Mouse (Mus musculus): ENCODE results near the gene Speer4f2.
"Not testable (repeated sequence)": the region's sequence is repeated elsewhere in the genome, so short reads cannot be mapped to it uniquely, and the experiment has no call there.

Gene Speer4f2

GRCm38 (mm10) chr5:17372880-17373279, at the start of gene Speer4f2:
Gene Speer4f2, plus strand, starts transcription at chr5:17373180.
- not testable (repeated sequence) for DNase-seq (ENCODE audit: low spot score)

GRCm38 (mm10) chr5:17328946-17329566, 43.9 kb upstream of the Speer4f2 start:
- no peak for DNase-seq (ENCODE audit: low spot score)

- no peak for DNase-seq (ENCODE audit: low spot score)
Measured at GRCm38 (mm10) chr5:17334836-17335235, 38.1 kb upstream of the Speer4f2 start.

- DNase-seq (ENCODE audit: low spot score), result not testable (repeated sequence)
Measured at GRCm38 (mm10) chr5:17345741-17346140, 27.2 kb upstream of the Speer4f2 start.

GRCm38 (mm10) chr5:17359394-17359999, 13.5 kb upstream of the Speer4f2 start:
- no peak for DNase-seq (ENCODE audit: low spot score)

- DNase-seq (ENCODE audit: low spot score), result no peak
Measured at GRCm38 (mm10) chr5:17389926-17390325, 16.9 kb downstream of the Speer4f2 start.

- no peak for DNase-seq (ENCODE audit: low spot score)
Measured at GRCm38 (mm10) chr5:17391207-17391606, 18.2 kb downstream of the Speer4f2 start.

- no peak for DNase-seq (ENCODE audit: low spot score)
Measured at GRCm38 (mm10) chr5:17400571-17400970, 27.6 kb downstream of the Speer4f2 start.

- DNase-seq (ENCODE audit: low spot score), result no peak
Measured at GRCm38 (mm10) chr5:17401206-17402077, 28.5 kb downstream of the Speer4f2 start.

GRCm38 (mm10) chr5:17402330-17403125, 29.5 kb downstream of the Speer4f2 start:
- DNase-seq (ENCODE audit: low spot score), result no peak

GRCm38 (mm10) chr5:17403584-17403983, 30.6 kb downstream of the Speer4f2 start:
- no peak for DNase-seq (ENCODE audit: low spot score)

GRCm38 (mm10) chr5:17408924-17409660, 36.1 kb downstream of the Speer4f2 start:
- DNase-seq (ENCODE audit: low spot score), result no peak

GRCm38 (mm10) chr5:17417201-17417600, 44.2 kb downstream of the Speer4f2 start:
- no peak for DNase-seq (ENCODE audit: low spot score)

- DNase-seq (ENCODE audit: low spot score), result no peak
Measured at GRCm38 (mm10) chr5:17419215-17419820, 46.3 kb downstream of the Speer4f2 start.

GRCm38 (mm10) chr5:17419921-17420320, 46.9 kb downstream of the Speer4f2 start:
- DNase-seq (ENCODE audit: low spot score), result no peak

- DNase-seq (ENCODE audit: low spot score), result no peak
Measured at GRCm38 (mm10) chr5:17422225-17422624, 49.2 kb downstream of the Speer4f2 start.

- no peak for DNase-seq (ENCODE audit: low spot score)
Measured at GRCm38 (mm10) chr5:17426930-17427329, 54.0 kb downstream of the Speer4f2 start.
